Mouse (Mus musculus) kidney, adult 2 months (tissue): ENCODE measurements around the gene Tradd. TPM values are rescaled to one million over a fixed set of nuclear protein-coding genes. Genes with fewer than 3 reads are reported as not detected.

Experiments
- DNase-seq: peaks from one replicate; pipeline ENCODE4 v3.0.0; 2021
- H3K27ac ChIP-seq: fragments of 200-500 bp; 2 replicates; pipeline ENCODE4 v1.5.1; 2012; ENCODE audit warnings: low read depth, low read length, control low read depth, inconsistent platforms; ENCODE audit not compliant: insufficient read depth
- H3K27me3 ChIP-seq: fragments of 200-500 bp; replicated peaks from 2 replicates; pipeline ENCODE4 v1.6.1; 2012; ENCODE audit warnings: mild to moderate bottlenecking, moderate library complexity, low read length, inconsistent platforms; ENCODE audit not compliant: control insufficient read depth, insufficient read depth
- H3K36me3 ChIP-seq: fragments of 200-500 bp; 2 replicates; pipeline ENCODE4 v1.6.1; 2012; ENCODE audit warnings: mild to moderate bottlenecking, moderate library complexity, low read length, inconsistent platforms; ENCODE audit not compliant: control insufficient read depth, insufficient read depth
- H3K4me1 ChIP-seq: fragments of 200-500 bp; 2 replicates; pipeline ENCODE4 v1.6.1; 2011; ENCODE audit warnings: low read length; ENCODE audit not compliant: control insufficient read depth, insufficient read depth
- H3K4me3 ChIP-seq: fragments of 200-500 bp; 2 replicates; pipeline ENCODE4 v1.5.1; 2011; ENCODE audit warnings: mild to moderate bottlenecking, low read depth, low read length, control low read depth; ENCODE audit not compliant: insufficient read depth
- CTCF ChIP-seq: fragments of 200-500 bp; conservative IDR thresholded peaks from 2 replicates; pipeline ENCODE4 v1.5.1; 2011; ENCODE audit warnings: low read depth, mild to moderate bottlenecking, control low read depth, low read length, moderate library complexity, mixed read lengths; ENCODE audit not compliant: insufficient read depth, insufficient read length
- POLR2A ChIP-seq: fragments of 200-500 bp; IDR thresholded peaks from one replicate; pipeline ENCODE4 v1.6.1; 2011; ENCODE audit warnings: low read depth, low read length, control low read depth
- WGBS: fragments of 180-500 bp; shearing (Covaris S2); methylation state at CpG from one replicate; pipeline ENCODE4 v1.1.7; 2018; 5-methylcytosine and 5-hydroxymethylcytosine counted together
- polyA plus RNA-seq: library from polyadenylated mRNA; depleted of rRNA; stranded (reverse); fragments of >200 nt; gene quantifications from 2 replicates; pipeline ENCODE4 v1.2.3, GENCODE M21; 2012

Tradd gene
- polyA plus RNA-seq, 1 experiment = 13.5 TPM

GRCm38 (mm10) chr8:105268342-105269074 is 4.1 kb upstream of the Tradd start:
- no peak for DNase-seq
- no peak for TF ChIP-seq CTCF
- Histone ChIP-seq H3K27ac (no peak overlapping the region), H3K4me3 (peak overlapping the region; percentile 56), H3K27me3 (no peaks in the 10 kb centered on the region), H3K36me3 (peaks cover 1% of the 10 kb centered on the region), H3K4me1 (peaks cover 3% of the 10 kb centered on the region; the same call in 1 of the 2 replicates)
- 38% methylated on average over 65 of the region's 65 CpGs for WGBS

GRCm38 (mm10) chr8:105266775-105267174 is 2.4 kb upstream of the Tradd start:
- no peak for TF ChIP-seq CTCF
- Histone ChIP-seq H3K27me3 (no peaks in the 10 kb centered on the region), H3K27ac (no peak overlapping the region), H3K4me3 (no peak overlapping the region), H3K4me1 (peaks cover 3% of the 10 kb centered on the region; the same call in 1 of the 2 replicates), H3K36me3 (peaks cover 1% of the 10 kb centered on the region)
- WGBS = 81% methylated on average over 13 of the region's 13 CpGs
- no peak for DNase-seq

GRCm38 (mm10) chr8:105265128-105265527 is 719 bp upstream of the Tradd start:
- Histone ChIP-seq H3K36me3 (peaks cover 1% of the 10 kb centered on the region), H3K4me3 (peak overlapping the region; percentile 99), H3K27ac (0 out of 2 replicates have a peak overlapping the region, but pooled peaks have one; percentile 26), H3K4me1 (peaks cover 3% of the 10 kb centered on the region; the same call in 1 of the 2 replicates), H3K27me3 (no peaks in the 10 kb centered on the region)
- DNase-seq = peak; percentile 60
- 7% methylated on average over 10 of the region's 10 CpGs for WGBS
- TF ChIP-seq CTCF = no peak
- TF ChIP-seq POLR2A = no peak

- Histone ChIP-seq H3K4me1 (peaks cover 3% of the 10 kb centered on the region; the same call in 1 of the 2 replicates), H3K36me3 (peaks cover 1% of the 10 kb centered on the region), H3K4me3 (no peak overlapping the region), H3K27me3 (no peaks in the 10 kb centered on the region), H3K27ac (no peak overlapping the region)
- TF ChIP-seq POLR2A (no peak), CTCF (no peak)
- WGBS = 50% methylated on average over 16 of the region's 16 CpGs
- no peak for DNase-seq
Measured at GRCm38 (mm10) chr8:105263244-105263912, 1.0 kb downstream of the Tradd start.

- H3K27me3 ChIP-seq = no peaks in the 10 kb centered on the region
- no peak overlapping the region for H3K4me3 ChIP-seq
- no peaks in the 10 kb centered on the region for H3K36me3 ChIP-seq
- H3K27ac ChIP-seq = no peak overlapping the region
- DNase-seq = no peak
- H3K4me1 ChIP-seq = peaks cover 3% of the 10 kb centered on the region; the same call in 1 of the 2 replicates
- 93% methylated on average over 12 of the region's 12 CpGs for WGBS
- TF ChIP-seq CTCF (no peak), POLR2A (no peak)
Measured at GRCm38 (mm10) chr8:105261326-105261980, 3.0 kb downstream of the Tradd start.

- TF ChIP-seq POLR2A (no peak), CTCF (no peak)
Measured at GRCm38 (mm10) chr8:105260371-105261099, 3.9 kb downstream of the Tradd start.

More at GRCm38 (mm10) chr8:105260371-105261099, 3.9 kb downstream of the Tradd start:
- H3K4me3 ChIP-seq = no peak overlapping the region
- no peaks in the 10 kb centered on the region for H3K36me3 ChIP-seq
- no peaks in the 10 kb centered on the region for H3K27me3 ChIP-seq
- H3K4me1 ChIP-seq = peaks cover 3% of the 10 kb centered on the region; the same call in 1 of the 2 replicates
- no peak for DNase-seq
- no peak overlapping the region for H3K27ac ChIP-seq
- WGBS = 83% methylated on average over 7 of the region's 7 CpGs
